In the genomic region with DNA sequence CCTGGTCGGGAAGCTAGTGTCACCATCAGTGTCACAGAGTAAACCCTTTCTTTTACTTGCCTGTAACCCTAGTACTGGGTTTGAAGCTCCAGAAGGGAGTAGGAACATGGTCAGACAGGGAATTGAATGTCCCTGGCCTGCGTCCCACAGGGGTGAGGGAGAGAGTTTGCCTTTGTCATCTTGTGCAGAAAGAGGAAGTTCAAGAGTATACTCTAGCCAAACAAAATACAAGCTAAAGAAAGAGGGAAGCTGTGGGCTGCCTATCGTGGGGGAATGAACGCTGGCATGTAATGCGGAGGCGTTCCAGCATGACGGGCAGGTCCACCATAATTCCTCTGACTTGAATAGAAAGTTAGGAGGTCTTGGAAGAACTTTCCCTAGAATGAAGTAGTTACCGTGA, we compare ENCODE assay signal across 11 mouse cellular contexts. TPM values are rescaled to one million over a fixed set of nuclear protein-coding genes. Genes with fewer than 3 reads are reported as not detected.
DNase-seq lines count a peak whose midpoint lies in the region; ATAC-seq and TF ChIP-seq lines count a peak whose summit lies in the region.
"Had no signal": no experiment of that assay in that cellular context is flagged by ENCODE, and none has a peak within 500 bp of the region (broad histone marks: within the 10 kb centered on the region; RNA-seq: fewer than 3 reads in every experiment).

No protein-coding gene starts in this region.

- peak overlapping the region; percentile 80 for H3K27ac ChIP-seq in bone marrow, adult 2 months (ENCODE audit: control insufficient read depth, insufficient read depth, low read depth, low read length, poor library complexity)
- H3K27ac ChIP-seq in intestine, postnatal 0 days (ENCODE audit: low read depth, low read length): no peak overlapping the region
- H3K27ac ChIP-seq in midbrain, embryonic 14.5 days (replicated peaks; ENCODE audit: low read depth, low read length): no peak overlapping the region

- H3K9ac ChIP-seq in intestine, postnatal 0 days (ENCODE audit: low read depth, low read length): no peak overlapping the region
- no peak overlapping the region for H3K9ac ChIP-seq in midbrain, embryonic 14.5 days (replicated peaks; ENCODE audit: low read length)

- ATAC-seq in intestine, postnatal 0 days: no peak
- ATAC-seq in erythroid progenitor cell, adult 5-6 weeks (replicated peaks; ENCODE audit: low FRiP score, poor library complexity, severe bottlenecking): no peak
- ATAC-seq in midbrain, embryonic 14.5 days (ENCODE audit: low FRiP score, low TSS enrichment): no peak

- no peak for TF ChIP-seq POLR2A in bone marrow, adult 2 months (IDR thresholded peaks at IDR 0.05; ENCODE audit: borderline replicate concordance, control insufficient read depth, low read depth, low read length)

- no peaks in the 10 kb centered on the region for H3K9me3 ChIP-seq in megakaryocyte, embryonic 14.5 days
- H3K9me3 ChIP-seq in intestine, postnatal 0 days (ENCODE audit: control insufficient read depth): no peaks in the 10 kb centered on the region
- H3K9me3 ChIP-seq in midbrain, embryonic 14.5 days (ENCODE audit: control insufficient read depth, low read length): no peaks in the 10 kb centered on the region

- peaks cover 10% of the 10 kb centered on the region for H3K27me3 ChIP-seq in megakaryocyte, embryonic 14.5 days (replicated peaks)
- H3K27me3 ChIP-seq in intestine, postnatal 0 days (replicated peaks; ENCODE audit: control insufficient read depth, insufficient read depth, low read length): no peaks in the 10 kb centered on the region
- H3K27me3 ChIP-seq in midbrain, embryonic 14.5 days (ENCODE audit: control insufficient read depth, insufficient read depth, low read length): no peaks in the 10 kb centered on the region

- H3K4me3 ChIP-seq in bone marrow, adult 2 months (replicated peaks; ENCODE audit: control insufficient read depth, low read depth, low read length): no peak overlapping the region
- H3K4me3 ChIP-seq in megakaryocyte, embryonic 14.5 days (replicated peaks): peak overlapping the region; percentile 74
- H3K4me3 ChIP-seq in intestine, postnatal 0 days (ENCODE audit: low read depth, low read length): no peak overlapping the region
- no peak overlapping the region for H3K4me3 ChIP-seq in midbrain, embryonic 14.5 days (replicated peaks; ENCODE audit: low read depth, low read length)

- DNase-seq in layer of hippocampus, adult 9-11 months: peak; percentile 55
- DNase-seq in layer of hippocampus, adult 18-20 months (ENCODE audit: low spot score in 2 of 2): no peak
- DNase-seq in heart, postnatal 25 days (ENCODE audit: low spot score): peak; percentile 53
- DNase-seq in midbrain, embryonic 14.5 days: no peak
- DNase-seq: retina, postnatal 1 day had no signal

- H3K36me3 ChIP-seq in megakaryocyte, embryonic 14.5 days (replicated peaks; ENCODE audit: low read length): no peaks in the 10 kb centered on the region
- H3K36me3 ChIP-seq in intestine, postnatal 0 days (ENCODE audit: control insufficient read depth, insufficient read depth): no peaks in the 10 kb centered on the region
- H3K36me3 ChIP-seq in midbrain, embryonic 14.5 days (ENCODE audit: control insufficient read depth, insufficient read depth, low read length): no peaks in the 10 kb centered on the region

- WGBS in bone marrow, adult 2 months: 4% methylated on average over 8 of the region's 8 CpGs
- WGBS in intestine, postnatal 0 days: 90% methylated on average over 8 of the region's 8 CpGs
- WGBS in midbrain, embryonic 14.5 days: 92% methylated on average over 8 of the region's 8 CpGs

- intact Hi-C loops in heart, postnatal 25 days (cut with DNase I): no loop called here

- H3K4me1 ChIP-seq in bone marrow, adult 2 months (ENCODE audit: control insufficient read depth, insufficient read depth, low read length): peaks cover 18% of the 10 kb centered on the region
- H3K4me1 ChIP-seq in megakaryocyte, embryonic 14.5 days: peaks cover 75% of the 10 kb centered on the region
- no peaks in the 10 kb centered on the region for H3K4me1 ChIP-seq in intestine, postnatal 0 days (replicated peaks; ENCODE audit: control insufficient read depth, insufficient read depth, low read length)
- H3K4me1 ChIP-seq in midbrain, embryonic 14.5 days (ENCODE audit: control insufficient read depth, insufficient read depth, low read length): no peaks in the 10 kb centered on the region

- H3K4me2 ChIP-seq in intestine, postnatal 0 days (replicated peaks; ENCODE audit: low read depth): no peak overlapping the region
- H3K4me2 ChIP-seq in midbrain, embryonic 14.5 days (ENCODE audit: low read length): no peak overlapping the region

- TF ChIP-seq CTCF in bone marrow, adult 2 months (IDR thresholded peaks at IDR 0.05; ENCODE audit: control insufficient read depth, insufficient read depth, low read length): no peak
- TF ChIP-seq CTCF in intestine, postnatal 0 days (IDR thresholded peaks at IDR 0.05; ENCODE audit: low read depth): no peak

RNA-seq across cellular contexts. Expression of a gene that starts 6.2 kb away (rescaled TPM):
- total RNA-seq in layer of hippocampus, adult 18-20 months (2021): 1 to 10 TPM; 2.4 to 5.0 TPM
- polyA plus RNA-seq in bone marrow, adult 2 months (2011; ENCODE audit: insufficient read depth, insufficient read length, low replicate concordance, missing spikeins): 8.0 and 17.0 TPM in 2 replicates
- total RNA-seq in heart, postnatal 25 days (2021): 10 to 100 TPM in 1 of 2 experiments, 1 to 10 TPM in 1; 7.0 to 11.7 TPM
- polyA plus RNA-seq in megakaryocyte, embryonic 14.5 days (2012; ENCODE audit: insufficient read depth, low replicate concordance): 2.4 TPM in 1 of 2 replicates, not detected in the other
- 11.2 and 13.4 TPM in 2 replicates for polyA plus RNA-seq in intestine, postnatal 0 days (2015; fragmentation: Nextera tagmentation; extraction: Ambion mirVana)
- 28.1 and 34.2 TPM in 2 replicates for total RNA-seq in erythroid progenitor cell, adult 5-6 weeks (2015; ENCODE audit: low replicate concordance)
- total RNA-seq in erythroid progenitor cell, adult 5-6 weeks (2017; ENCODE audit: low replicate concordance): 7.1 and 35.4 TPM in 2 replicates
- 0.27 and 6.9 TPM in 2 replicates for polyA plus RNA-seq in midbrain, embryonic 14.5 days (2014; fragmentation: Nextera tagmentation; extraction: Ambion mirVana)

RNA-seq across cellular contexts. Expression of a gene that starts 20.7 kb away (rescaled TPM):
- 1 to 10 TPM; 2.8 to 2.9 TPM for total RNA-seq in layer of hippocampus, adult 18-20 months (2021)
- polyA plus RNA-seq in bone marrow, adult 2 months (2011; ENCODE audit: insufficient read depth, insufficient read length, low replicate concordance, missing spikeins): 88.2 and 218 TPM in 2 replicates
- total RNA-seq in heart, postnatal 25 days (2021): 10 to 100 TPM in 1 of 2 experiments, 1 to 10 TPM in 1; 9.9 to 10.4 TPM
- 26.0 TPM in 1 of 2 replicates, not detected in the other for polyA plus RNA-seq in megakaryocyte, embryonic 14.5 days (2012; ENCODE audit: insufficient read depth, low replicate concordance)
- 100 and 108 TPM in 2 replicates for polyA plus RNA-seq in intestine, postnatal 0 days (2015; fragmentation: Nextera tagmentation; extraction: Ambion mirVana)
- 55.5 and 74.2 TPM in 2 replicates for total RNA-seq in erythroid progenitor cell, adult 5-6 weeks (2015; ENCODE audit: low replicate concordance)
- total RNA-seq in erythroid progenitor cell, adult 5-6 weeks (2017; ENCODE audit: low replicate concordance): 24.0 and 25.2 TPM in 2 replicates
- 1.1 and 2.8 TPM in 2 replicates for polyA plus RNA-seq in midbrain, embryonic 14.5 days (2014; fragmentation: Nextera tagmentation; extraction: Ambion mirVana)

RNA-seq across cellular contexts. Expression of a gene that starts 41.9 kb away (rescaled TPM):
- total RNA-seq in layer of hippocampus, adult 18-20 months (2021): not detected
- 7.6 and 22.7 TPM in 2 replicates for polyA plus RNA-seq in bone marrow, adult 2 months (2011; ENCODE audit: insufficient read depth, insufficient read length, low replicate concordance, missing spikeins)
- total RNA-seq in heart, postnatal 25 days (2021): not detected
- 10.7 TPM in 1 of 2 replicates, not detected in the other for polyA plus RNA-seq in megakaryocyte, embryonic 14.5 days (2012; ENCODE audit: insufficient read depth, low replicate concordance)
- 1.8 and 2.4 TPM in 2 replicates for polyA plus RNA-seq in intestine, postnatal 0 days (2015; fragmentation: Nextera tagmentation; extraction: Ambion mirVana)
- 11.5 and 25.6 TPM in 2 replicates for total RNA-seq in erythroid progenitor cell, adult 5-6 weeks (2015; ENCODE audit: low replicate concordance)
- total RNA-seq in erythroid progenitor cell, adult 5-6 weeks (2017; ENCODE audit: low replicate concordance): 4.6 TPM in 1 of 2 replicates, not detected in the other
- 1.6 TPM in 1 of 2 replicates, not detected in the other for polyA plus RNA-seq in midbrain, embryonic 14.5 days (2014; fragmentation: Nextera tagmentation; extraction: Ambion mirVana)

RNA-seq across cellular contexts. Expression of a gene that starts 50.2 kb away (rescaled TPM):
- not detected for total RNA-seq in layer of hippocampus, adult 18-20 months (2021)
- polyA plus RNA-seq in bone marrow, adult 2 months (2011; ENCODE audit: insufficient read depth, insufficient read length, low replicate concordance, missing spikeins): not detected in 2 replicates
- not detected for total RNA-seq in heart, postnatal 25 days (2021)
- polyA plus RNA-seq in megakaryocyte, embryonic 14.5 days (2012; ENCODE audit: insufficient read depth, low replicate concordance): not detected in 2 replicates
- not detected in 2 replicates for polyA plus RNA-seq in intestine, postnatal 0 days (2015; fragmentation: Nextera tagmentation; extraction: Ambion mirVana)
- total RNA-seq in erythroid progenitor cell, adult 5-6 weeks (2015; ENCODE audit: low replicate concordance): not detected in 2 replicates
- 0.26 TPM in 1 of 2 replicates, not detected in the other for total RNA-seq in erythroid progenitor cell, adult 5-6 weeks (2017; ENCODE audit: low replicate concordance)
- not detected in 2 replicates for polyA plus RNA-seq in midbrain, embryonic 14.5 days (2014; fragmentation: Nextera tagmentation; extraction: Ambion mirVana)
- polyA plus RNA-seq: lung, embryonic 16.5 days; thymus, postnatal 0 days had no signal

Comparison
In these comparisons a context has a peak if more than half of its experiments do, and no peak if none do; other contexts are left out.
1. DNase-seq: peak in layer of hippocampus, adult 9-11 months (single experiment) and heart, postnatal 25 days (single experiment); none in layer of hippocampus, adult 18-20 months (0 of 2) and midbrain, embryonic 14.5 days (single experiment).